Mouse (Mus musculus): ENCODE data around the gene Calhm6.

Calhm6 gene

DNA sequence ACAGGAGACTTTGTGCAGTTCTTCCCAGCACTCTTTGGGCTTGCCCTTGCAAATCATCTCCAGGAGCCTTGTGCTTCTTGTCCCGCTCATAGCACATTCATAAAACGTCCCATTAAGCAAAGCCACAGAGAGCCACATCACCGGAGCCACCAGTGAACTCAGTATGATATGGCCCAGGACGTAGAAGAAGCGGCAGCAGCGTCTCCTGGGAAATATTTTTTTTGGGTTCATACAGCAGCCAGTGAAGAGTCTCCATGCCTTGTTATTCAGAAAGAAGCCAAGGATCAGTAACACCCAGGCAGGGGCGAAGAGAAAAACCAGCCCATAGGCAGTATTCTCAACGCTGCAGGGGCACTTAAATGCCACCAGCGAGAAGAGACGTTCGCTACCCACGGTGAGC is 31.8 kb downstream of the Calhm6 start:
- no peak for DNase-seq

DNA sequence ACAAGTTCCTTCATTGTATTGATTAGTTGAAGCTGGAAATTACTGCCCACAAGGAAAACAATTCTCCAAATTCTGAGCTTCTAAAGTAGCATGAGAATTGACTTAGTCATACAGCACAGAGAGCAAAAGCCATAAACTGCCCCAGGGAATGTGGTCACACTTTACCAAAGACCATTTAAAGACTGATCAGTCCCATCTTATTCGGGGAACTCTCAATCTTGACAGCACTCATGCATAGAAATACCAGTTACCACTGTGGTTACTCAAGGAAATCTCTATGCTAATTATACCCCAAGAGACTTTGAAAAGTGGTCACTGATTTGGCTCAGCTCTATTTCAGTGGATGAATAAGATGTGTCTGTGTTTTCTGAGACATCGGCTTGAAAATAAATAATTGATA is 32.6 kb downstream of the Calhm6 start:
- no peak for DNase-seq

DNA sequence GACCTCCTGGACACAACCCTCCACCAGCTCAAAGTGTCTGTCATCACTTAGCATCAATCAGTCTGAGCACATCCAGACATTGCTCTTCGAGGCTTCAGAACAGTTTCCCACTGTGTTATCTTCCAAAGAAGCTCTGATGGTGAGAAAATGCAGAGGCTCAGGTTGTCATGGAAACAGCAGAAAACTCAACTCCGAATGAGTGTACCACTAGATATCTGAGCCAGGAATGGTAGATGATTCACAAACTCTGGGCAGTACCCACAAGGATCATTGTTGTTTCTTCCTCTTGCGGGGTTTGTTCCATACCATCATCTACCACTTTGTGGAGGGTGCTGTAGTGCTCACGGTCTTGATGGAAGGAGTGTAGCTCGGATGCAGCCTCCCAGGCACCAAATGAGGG is 35.9 kb downstream of the Calhm6 start:
- DNase-seq = no peak

DNA sequence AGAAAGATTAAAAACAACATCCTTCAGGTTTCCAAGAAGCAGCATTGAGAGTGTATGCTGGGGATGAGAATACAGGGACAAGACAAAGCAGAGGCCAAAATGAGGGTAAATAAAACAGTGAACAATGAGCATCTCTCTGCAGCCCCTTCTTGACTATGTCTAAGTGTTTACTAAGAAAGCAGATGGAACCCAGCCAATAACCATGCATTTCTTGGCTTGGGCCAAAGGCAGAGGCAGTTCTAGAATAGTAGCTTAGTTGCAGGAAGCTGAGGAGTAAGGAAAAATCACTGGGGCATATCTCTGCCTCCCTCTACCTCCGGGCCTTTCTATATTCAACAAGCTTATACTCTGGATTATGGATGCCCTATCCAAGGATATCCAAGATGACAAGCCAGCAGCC is 37.3 kb downstream of the Calhm6 start:
- no peak for DNase-seq

DNA sequence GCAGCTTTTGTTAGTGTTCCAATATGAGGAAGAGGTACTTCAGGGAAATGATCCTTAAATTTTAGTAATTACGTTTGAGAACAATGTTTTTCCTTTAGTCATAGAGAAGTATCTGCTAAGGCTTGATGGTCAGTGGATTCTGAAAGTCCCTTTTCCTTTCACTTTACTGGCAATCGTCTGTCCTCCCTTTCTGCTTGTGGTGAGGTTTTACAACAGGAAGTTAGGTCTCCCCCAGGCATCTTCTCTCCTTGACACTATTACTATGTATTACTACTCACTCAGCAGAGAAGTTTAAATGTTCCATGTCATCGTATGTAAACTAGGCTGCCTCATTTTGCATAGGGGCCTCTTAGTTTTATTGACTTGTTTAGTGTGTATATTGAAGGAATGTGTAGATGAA is 38.3 kb downstream of the Calhm6 start:
- DNase-seq = no peak

DNA sequence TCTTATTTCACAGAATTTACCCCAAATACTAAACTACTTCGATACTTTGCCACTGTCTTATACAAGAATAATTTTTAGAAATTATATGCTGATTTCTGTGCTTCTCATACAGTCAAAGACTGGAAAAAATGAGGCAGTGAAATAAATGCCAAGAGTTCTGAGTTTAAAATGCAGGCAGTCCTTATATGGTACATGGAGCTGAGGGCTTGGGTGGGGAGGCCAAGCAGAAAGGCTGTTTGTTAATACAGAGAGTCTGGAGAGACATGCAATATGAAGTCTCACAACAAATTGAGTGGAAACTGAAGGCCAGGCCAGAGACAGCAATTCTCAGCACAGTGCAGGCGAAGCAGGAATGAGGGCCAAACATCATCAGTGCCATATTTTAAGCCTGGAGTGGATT is 39.3 kb downstream of the Calhm6 start:
- no peak for DNase-seq

DNA sequence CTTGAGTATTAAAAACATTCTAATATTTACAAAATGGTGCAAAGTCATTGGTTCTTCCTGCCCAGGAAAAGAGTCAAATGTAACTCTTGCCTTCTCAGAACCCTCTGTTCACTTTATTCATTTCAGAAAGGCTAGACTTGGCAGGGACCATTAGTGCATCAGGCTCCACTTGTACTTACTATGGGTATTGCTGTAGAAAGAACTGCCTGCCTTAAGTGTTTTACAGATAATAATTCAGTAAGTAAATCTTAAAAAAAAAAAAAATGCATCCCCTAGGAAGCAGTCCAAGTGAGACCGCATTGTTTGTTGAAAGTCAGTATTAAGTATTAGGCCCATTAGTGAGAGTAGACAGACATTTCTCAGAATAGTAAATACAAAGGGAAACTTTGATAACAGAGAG is 41.3 kb downstream of the Calhm6 start:
- no peak for DNase-seq

All from thymus, postnatal 4 days (tissue).